Mouse (Mus musculus) embryo, embryonic 11 days (tissue): ENCODE data around the gene Tjp1.

Source experiments
- DNase-seq: peaks from one replicate; pipeline ENCODE4 v3.0.0-alpha.2; 2015

Tjp1 gene

GRCm38 (mm10) chr7:65484170-65484778, 43.3 kb downstream of the Tjp1 start:
- no peak for DNase-seq

- DNase-seq, result no peak
Measured at GRCm38 (mm10) chr7:65482216-65482615, 45.4 kb downstream of the Tjp1 start.

- no peak for DNase-seq
Measured at GRCm38 (mm10) chr7:65472048-65472447, 55.5 kb downstream of the Tjp1 start.

GRCm38 (mm10) chr7:65471406-65471805, 56.2 kb downstream of the Tjp1 start:
- no peak for DNase-seq

GRCm38 (mm10) chr7:65470214-65470613, 57.4 kb downstream of the Tjp1 start:
- no peak for DNase-seq

GRCm38 (mm10) chr7:65469666-65470065, 57.9 kb downstream of the Tjp1 start:
- peak; percentile 14 for DNase-seq

GRCm38 (mm10) chr7:65468191-65468590, 59.4 kb downstream of the Tjp1 start:
- DNase-seq, result no peak

GRCm38 (mm10) chr7:65467306-65468021, 60.1 kb downstream of the Tjp1 start:
- no peak for DNase-seq

- no peak for DNase-seq
Measured at GRCm38 (mm10) chr7:65466137-65466536, 61.4 kb downstream of the Tjp1 start.

GRCm38 (mm10) chr7:65464518-65465037, 63.0 kb downstream of the Tjp1 start:
- no peak for DNase-seq

GRCm38 (mm10) chr7:65463438-65463837, 64.1 kb downstream of the Tjp1 start:
- DNase-seq, result no peak

GRCm38 (mm10) chr7:65461412-65461811, 66.2 kb downstream of the Tjp1 start:
- DNase-seq, result no peak

- no peak for DNase-seq
Measured at GRCm38 (mm10) chr7:65460196-65460595, 67.4 kb downstream of the Tjp1 start.

- DNase-seq, result no peak
Measured at GRCm38 (mm10) chr7:65456031-65456430, 71.5 kb downstream of the Tjp1 start.

- DNase-seq, result no peak
Measured at GRCm38 (mm10) chr7:65455208-65455607, 72.4 kb downstream of the Tjp1 start.

- DNase-seq, result peak; percentile 48
Measured at GRCm38 (mm10) chr7:65454269-65454668, 73.3 kb downstream of the Tjp1 start.

- DNase-seq, result no peak
Measured at GRCm38 (mm10) chr7:65452246-65452645, 75.3 kb downstream of the Tjp1 start.

- peak; percentile 40 for DNase-seq
Measured at GRCm38 (mm10) chr7:65450158-65450557, 77.4 kb downstream of the Tjp1 start.

GRCm38 (mm10) chr7:65441505-65441904, 86.1 kb downstream of the Tjp1 start:
- no peak for DNase-seq

GRCm38 (mm10) chr7:65439518-65439917, 88.1 kb downstream of the Tjp1 start:
- no peak for DNase-seq

- no peak for DNase-seq
Measured at GRCm38 (mm10) chr7:65438146-65438545, 89.4 kb downstream of the Tjp1 start.

GRCm38 (mm10) chr7:65436921-65437320, 90.7 kb downstream of the Tjp1 start:
- no peak for DNase-seq

GRCm38 (mm10) chr7:65431018-65431695, 96.4 kb downstream of the Tjp1 start:
- no peak for DNase-seq

- peak; percentile 55 for DNase-seq
Measured at GRCm38 (mm10) chr7:65430401-65430800, 97.2 kb downstream of the Tjp1 start.
